Mouse (Mus musculus) lung, postnatal 0 days (tissue): Measurements from ENCODE around the gene Rev3l. TPM values are rescaled to one million over a fixed set of nuclear protein-coding genes. Genes with fewer than 3 reads are reported as not detected.

Source experiments
- ATAC-seq: fragments of 200-750 bp; cut with Nextera tagmentation; 2 replicates; pipeline ENCODE4 v1.8.0; 2017; ENCODE audit warnings: moderate library complexity
- DNase-seq: peaks from one replicate; pipeline ENCODE4 v3.0.0-alpha.2; 2016; ENCODE audit warnings: low spot score
- H3K27ac ChIP-seq: fragments of 300-500 bp; sonication (generic); 2 replicates; pipeline ENCODE4 v1.5.1; 2014; ENCODE audit warnings: antibody characterized with exemption, mild to moderate bottlenecking, low read length, mixed read lengths
- H3K27me3 ChIP-seq: fragments of 300-500 bp; sonication (generic); replicated peaks from 2 replicates; pipeline ENCODE4 v1.6.1; 2014; ENCODE audit warnings: low read length, mixed read lengths; ENCODE audit not compliant: insufficient read depth
- H3K36me3 ChIP-seq: fragments of 300-500 bp; sonication (generic); 2 replicates; pipeline ENCODE4 v1.6.1; 2014; ENCODE audit warnings: low read length, mixed read lengths; ENCODE audit not compliant: insufficient read depth
- H3K4me1 ChIP-seq: fragments of 300-500 bp; sonication (generic); 2 replicates; pipeline ENCODE4 v1.6.1; 2014; ENCODE audit warnings: antibody characterized with exemption, low read depth, low read length, mixed read lengths; ENCODE audit not compliant: insufficient read depth
- H3K4me2 ChIP-seq: fragments of 300-500 bp; sonication (generic); replicated peaks from 2 replicates; pipeline ENCODE4 v1.6.1; 2014; ENCODE audit warnings: low read depth, mild to moderate bottlenecking, low read length, moderate library complexity, mixed read lengths
- H3K4me3 ChIP-seq: fragments of 300-500 bp; sonication (generic); 2 replicates; pipeline ENCODE4 v1.5.1; 2014; ENCODE audit warnings: low read depth, low read length
- H3K9ac ChIP-seq: fragments of 300-500 bp; sonication (generic); replicated peaks from 2 replicates; pipeline ENCODE4 v1.6.1; 2014; ENCODE audit warnings: low read depth, mild to moderate bottlenecking
- H3K9me3 ChIP-seq: fragments of 300-500 bp; sonication (generic); 2 replicates; pipeline ENCODE4 v1.6.1; 2016; ENCODE audit warnings: low read length, mixed read lengths
- CTCF ChIP-seq: IDR thresholded peaks from 2 replicates; pipeline ENCODE4 v1.5.1; 2016; ENCODE audit warnings: antibody characterized with exemption, mild to moderate bottlenecking
- EP300 ChIP-seq: IDR thresholded peaks from 2 replicates; pipeline ENCODE4 v1.6.1; 2016; ENCODE audit warnings: antibody characterized with exemption, mild to moderate bottlenecking, control low read depth
- WGBS: fragments of 180-500 bp; shearing (Covaris S2); extraction: QIAGEN DNeasy Blood & Tissue Kit; methylation state at CpG from one replicate; pipeline ENCODE4 v1.1.7; 2014; 5-methylcytosine and 5-hydroxymethylcytosine counted together
- polyA plus RNA-seq: library from polyadenylated mRNA; unstranded; fragments of >200 nt; fragmentation: Nextera tagmentation; extraction: Ambion mirVana; gene quantifications from 2 replicates; pipeline ENCODE4 v1.2.1, GENCODE M21; 2015

The Rev3l gene
- 12.9 and 13.5 TPM in 2 replicates for polyA plus RNA-seq

DNA sequence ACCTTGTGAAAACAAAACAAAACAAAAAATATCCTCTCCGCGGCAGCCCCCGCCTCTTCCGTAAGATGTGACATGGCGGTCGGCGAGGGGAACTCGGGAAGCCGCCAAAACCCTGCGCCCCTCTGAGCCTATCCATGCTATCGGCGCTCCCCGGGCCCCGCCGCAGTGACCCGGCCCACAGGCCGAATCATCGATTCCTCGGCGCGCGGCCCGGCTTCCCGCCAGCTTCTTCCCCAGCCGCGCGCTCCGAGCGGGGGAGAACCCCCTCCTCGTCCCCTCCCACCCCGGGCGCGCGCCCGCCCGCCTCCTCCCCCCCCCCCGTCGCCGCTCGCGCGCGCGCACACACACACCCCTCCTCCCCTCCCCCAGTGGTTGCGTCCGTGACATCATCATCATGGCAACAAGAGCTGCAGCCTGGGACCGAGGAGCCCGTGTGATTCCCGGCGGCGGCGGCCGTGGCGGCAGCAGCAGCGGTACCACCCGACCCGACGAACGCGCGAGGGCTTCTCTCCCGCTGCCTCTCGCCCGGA lies at the start of gene Rev3l:
TSS of gene Rev3l (plus strand) at position 383 of the 530 bp plus-strand sequence.
- Histone ChIP-seq H3K4me3 (peak within 1 kb of the TSS; percentile 74), H3K27ac (peak within 1 kb of the TSS; percentile 100), H3K4me1 (peaks cover 6% of the 10 kb centered on the region; the same call in 1 of the 2 replicates), H3K27me3 (no peaks in the 10 kb centered on the region), H3K9ac (peak within 1 kb of the TSS; percentile 78), H3K4me2 (peak within 1 kb of the TSS; percentile 64), H3K9me3 (no peaks in the 10 kb centered on the region), H3K36me3 (no peaks in the 10 kb centered on the region)
- TF ChIP-seq EP300 (no peak), CTCF (no peak)
- DNase-seq, result peak; percentile 94
- ATAC-seq, result peak; percentile 75
- WGBS, result 1% methylated on average over 39 of the region's 64 CpGs

DNA sequence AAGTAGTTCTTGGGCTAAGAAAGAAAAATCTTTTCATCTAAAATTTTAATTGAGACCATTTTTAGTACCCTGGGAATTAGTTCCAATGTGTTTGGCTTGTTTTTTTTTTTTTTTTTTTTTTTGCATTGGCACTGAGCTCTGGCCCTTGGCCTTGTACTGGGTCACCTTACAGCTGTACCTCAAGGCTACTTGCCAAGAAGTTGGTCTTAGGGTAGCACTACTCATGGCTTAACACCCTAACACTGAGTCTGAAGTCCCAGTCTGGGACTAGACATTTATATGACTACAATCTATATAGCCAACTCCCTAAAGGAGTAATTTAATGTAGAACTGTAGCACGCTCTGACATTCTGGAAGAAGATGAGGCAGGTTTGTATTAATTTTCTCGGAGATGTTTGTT lies 49.4 kb upstream of the Rev3l start:
- no peak overlapping the region for H3K4me2 ChIP-seq
- no peaks in the 10 kb centered on the region for H3K27me3 ChIP-seq
- H3K4me1 ChIP-seq, result no peaks in the 10 kb centered on the region
- H3K9ac ChIP-seq, result no peak overlapping the region
- no peak for DNase-seq
- no peaks in the 10 kb centered on the region for H3K36me3 ChIP-seq
- no peak for ATAC-seq
- no peak overlapping the region for H3K4me3 ChIP-seq
- 65% methylated on average over 2 of the region's 2 CpGs for WGBS
- TF ChIP-seq EP300 (no peak), CTCF (no peak)
- no peaks in the 10 kb centered on the region for H3K9me3 ChIP-seq
- no peak overlapping the region for H3K27ac ChIP-seq

DNA sequence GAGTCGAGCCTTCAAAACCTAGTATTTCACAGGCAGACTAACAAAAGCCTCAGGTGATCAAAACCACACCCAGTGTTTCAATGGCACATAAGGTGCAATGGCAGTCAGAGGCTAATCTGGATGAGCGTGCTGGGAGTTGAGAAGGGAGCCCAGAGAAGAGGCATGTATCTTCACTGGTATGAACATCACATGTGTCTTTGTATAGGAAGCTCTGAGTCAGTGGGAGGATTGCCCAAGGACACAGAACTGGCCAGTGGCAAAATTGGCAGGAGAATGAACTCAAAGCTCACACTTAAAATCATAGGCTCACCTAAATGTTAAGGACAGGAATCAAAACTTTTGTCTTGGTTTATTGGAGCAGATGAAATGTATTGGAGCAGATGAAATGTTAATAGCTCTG lies 48.4 kb upstream of the Rev3l start:
- no peak overlapping the region for H3K4me2 ChIP-seq
- DNase-seq, result no peak
- WGBS, result 73% methylated on average over 2 of the region's 2 CpGs
- no peaks in the 10 kb centered on the region for H3K36me3 ChIP-seq
- ATAC-seq, result no peak
- no peak overlapping the region for H3K9ac ChIP-seq
- no peaks in the 10 kb centered on the region for H3K27me3 ChIP-seq
- H3K27ac ChIP-seq, result no peak overlapping the region
- TF ChIP-seq CTCF (no peak), EP300 (no peak)
- no peak overlapping the region for H3K4me3 ChIP-seq
- no peaks in the 10 kb centered on the region for H3K4me1 ChIP-seq
- H3K9me3 ChIP-seq, result no peaks in the 10 kb centered on the region

DNA sequence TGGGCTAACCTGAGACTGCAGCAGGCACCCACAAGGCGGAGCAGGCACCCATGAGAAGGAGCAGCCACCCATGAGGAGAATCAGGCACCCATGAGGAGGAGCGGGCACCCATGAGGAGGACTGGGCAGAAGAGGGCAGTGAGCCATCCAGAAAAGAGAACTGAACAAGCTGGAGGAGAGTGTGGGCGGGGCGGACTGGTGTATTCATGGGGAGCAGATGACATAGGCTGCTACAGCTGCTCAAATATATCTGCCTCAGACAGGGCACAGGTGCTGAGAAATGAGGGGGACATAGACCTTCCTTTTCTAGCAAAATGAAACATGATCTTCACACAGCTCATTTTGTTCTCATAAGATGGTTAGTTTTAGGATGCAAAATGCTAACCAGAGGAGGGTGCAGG lies 45.1 kb upstream of the Rev3l start:
- Histone ChIP-seq H3K4me1 (0 out of 2 replicates have a peak, but pooled peaks cover 3% of the 10 kb centered on the region), H3K9ac (no peak overlapping the region), H3K9me3 (no peaks in the 10 kb centered on the region), H3K27me3 (no peaks in the 10 kb centered on the region), H3K27ac (no peak overlapping the region), H3K36me3 (no peaks in the 10 kb centered on the region), H3K4me2 (no peak overlapping the region), H3K4me3 (no peak overlapping the region)
- ATAC-seq (no peak), DNase-seq (no peak)
- WGBS, result 94% methylated on average over 4 of the region's 4 CpGs
- no peak for TF ChIP-seq EP300
- TF ChIP-seq CTCF, result no peak

DNA sequence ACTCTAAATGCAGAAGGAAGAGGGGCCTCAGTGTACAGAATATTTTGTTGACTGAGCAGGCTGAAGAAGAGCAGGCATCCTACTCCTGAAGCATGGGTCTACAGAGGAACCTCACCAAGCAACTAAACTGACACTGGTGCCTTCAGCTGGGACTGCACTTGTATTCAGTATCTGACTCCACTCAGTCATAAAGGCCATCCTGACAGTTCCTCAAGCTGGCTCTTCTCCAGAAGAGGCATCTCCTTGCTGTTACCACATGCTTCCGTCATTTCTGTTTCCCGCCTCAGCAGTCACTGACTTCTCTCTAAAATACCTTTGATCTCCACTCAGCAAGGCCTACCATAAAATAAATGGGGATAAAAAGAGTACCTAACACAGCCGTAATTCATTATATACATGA lies 44.1 kb upstream of the Rev3l start:
- H3K9ac ChIP-seq, result no peak overlapping the region
- H3K27ac ChIP-seq, result no peak overlapping the region
- ATAC-seq (no peak), DNase-seq (peak; percentile 20)
- no peaks in the 10 kb centered on the region for H3K36me3 ChIP-seq
- 0 out of 2 replicates have a peak, but pooled peaks cover 3% of the 10 kb centered on the region for H3K4me1 ChIP-seq
- no peaks in the 10 kb centered on the region for H3K9me3 ChIP-seq
- TF ChIP-seq EP300 (no peak), CTCF (no peak)
- no peak overlapping the region for H3K4me3 ChIP-seq
- 55% methylated on average over 3 of the region's 3 CpGs for WGBS
- no peaks in the 10 kb centered on the region for H3K27me3 ChIP-seq
- H3K4me2 ChIP-seq, result no peak overlapping the region

DNA sequence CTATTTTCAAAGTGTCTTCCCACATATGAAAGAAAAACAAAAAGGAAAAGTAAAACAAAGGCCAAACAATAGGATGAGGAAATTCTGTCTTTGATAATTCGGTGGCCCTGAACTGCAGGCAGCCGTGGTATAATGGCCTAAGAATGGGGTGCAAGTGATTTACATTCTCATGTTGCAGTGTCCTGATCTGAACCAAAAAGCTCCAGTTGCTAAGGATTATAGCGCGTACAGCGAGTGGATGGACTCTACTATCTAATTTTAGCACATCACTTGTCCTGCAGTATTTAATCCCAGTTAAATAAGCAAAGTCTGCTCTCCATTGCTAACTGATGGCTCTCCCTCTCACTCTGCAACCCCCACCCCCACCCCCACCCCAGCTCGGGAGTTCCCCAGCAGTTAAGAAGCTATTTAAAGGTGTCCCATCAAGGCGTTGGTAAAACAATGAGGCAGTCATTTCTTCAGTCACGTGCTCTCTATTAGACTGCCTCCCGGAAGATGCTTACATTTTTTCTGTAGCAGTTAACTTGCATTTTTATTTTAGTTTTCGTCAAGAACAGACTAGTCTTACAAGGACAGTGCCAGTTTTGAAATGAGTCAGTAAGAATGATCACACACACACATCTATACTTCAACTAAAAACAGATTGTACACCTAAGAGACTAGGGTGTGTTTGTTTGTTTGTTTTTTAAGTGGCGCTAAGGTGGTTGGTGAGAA lies 40.4 kb upstream of the Rev3l start:
- no peak overlapping the region for H3K27ac ChIP-seq
- H3K4me1 ChIP-seq, result 0 out of 2 replicates have a peak, but pooled peaks cover 3% of the 10 kb centered on the region
- no peaks in the 10 kb centered on the region for H3K36me3 ChIP-seq
- H3K4me3 ChIP-seq, result no peak overlapping the region
- H3K27me3 ChIP-seq, result no peaks in the 10 kb centered on the region
- H3K9ac ChIP-seq, result no peak overlapping the region
- H3K9me3 ChIP-seq, result no peaks in the 10 kb centered on the region
- no peak for DNase-seq
- no peak overlapping the region for H3K4me2 ChIP-seq
- no peak for TF ChIP-seq EP300
- no peak for TF ChIP-seq CTCF
- WGBS, result 39% methylated on average over 11 of the region's 11 CpGs
- no peak for ATAC-seq
